Mouse (Mus musculus): ENCODE measurements at regions not wholly inside any gene's neighbourhood (a gene's known extent, or its start where the extent isn't known, plus 50 kb on each side); places are given as distances from the start of the nearest gene placed in this dataset.

- 0 out of 2 replicates have a peak, but pooled peaks have one; percentile 23 for TF ChIP-seq CTCF (IDR thresholded peaks at IDR 0.05; ENCODE audit: low read depth)
- no peak for TF ChIP-seq EP300 (IDR thresholded peaks at IDR 0.05; ENCODE audit: low read depth)
Observed at GRCm38 (mm10) chr12:12781526-12781925, 160.2 kb downstream of the Mycn start.
